Mouse (Mus musculus): ENCODE measurements around the gene Adamts8. TPM values are rescaled to one million over a fixed set of nuclear protein-coding genes. Genes with fewer than 3 reads are reported as not detected.
A peak's percentile ranks its signal among the peaks of the same experiment; 100 is the strongest.

Adamts8 gene
- total RNA-seq, 2 experiments from 2014 or later = 4.5 to 4.8 TPM

DNA sequence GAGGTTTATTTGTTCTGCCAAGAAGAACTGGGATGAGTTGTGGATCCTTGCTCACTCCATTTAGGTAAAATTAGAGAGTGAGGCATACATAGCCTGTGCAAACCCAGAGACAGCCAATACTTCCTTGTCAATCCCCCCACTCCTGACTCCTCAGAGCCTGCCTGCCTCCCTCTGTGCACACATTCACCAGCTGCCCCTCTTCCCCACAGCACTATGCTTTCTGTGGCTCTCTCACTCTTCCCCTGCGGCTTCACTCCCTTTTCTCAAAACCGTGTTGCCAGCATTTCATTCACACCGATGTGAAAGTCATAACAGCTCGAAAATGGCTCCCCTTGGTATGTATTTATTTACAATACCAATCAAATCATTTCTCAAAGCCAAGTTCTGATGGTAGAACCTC is 10.0 kb upstream of the Adamts8 start:
- intact Hi-C loops (cut with DNase I) = no loop called here

DNA sequence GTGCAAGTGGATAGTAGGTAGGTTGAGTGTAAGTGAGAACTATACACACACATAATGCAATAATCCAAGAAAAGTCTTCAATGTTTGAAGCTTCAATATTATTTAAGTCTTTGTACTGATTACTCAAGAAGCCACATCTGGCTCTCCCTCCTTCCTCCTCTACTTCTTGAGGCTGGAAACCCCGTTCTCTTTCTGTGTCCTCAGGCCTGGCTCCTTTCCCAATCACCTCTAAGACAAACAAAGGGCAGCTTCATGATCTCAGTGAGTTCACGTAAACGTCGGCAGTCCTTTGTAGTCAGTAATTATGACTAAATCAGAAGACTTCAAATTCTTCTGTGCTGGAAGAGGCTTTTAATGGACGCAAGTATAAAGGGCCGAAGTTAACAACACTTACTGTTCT is 7.5 kb upstream of the Adamts8 start:
- Histone ChIP-seq H3K27ac (no peak overlapping the region), H3K4me3 (no peak overlapping the region)
- intact Hi-C loops (cut with DNase I) = loop anchor here (5.0 kb wide), 2 partner anchors 373 to 388 kb away; no protein-coding TSS in a partner anchor
- TF ChIP-seq CTCF (IDR thresholded peaks at IDR 0.05) = no peak
- no peak for DNase-seq (ENCODE audit: extremely low spot score in 1 of 2, low spot score in 2 of 2)

More for the DNA sequence above, 10.0 kb upstream of the Adamts8 start:
- no peak for DNase-seq (ENCODE audit: extremely low spot score in 1 of 2, low spot score in 2 of 2)
- TF ChIP-seq CTCF (IDR thresholded peaks at IDR 0.05) = no peak
- Histone ChIP-seq H3K4me3 (no peak overlapping the region), H3K27ac (no peak overlapping the region)

DNA sequence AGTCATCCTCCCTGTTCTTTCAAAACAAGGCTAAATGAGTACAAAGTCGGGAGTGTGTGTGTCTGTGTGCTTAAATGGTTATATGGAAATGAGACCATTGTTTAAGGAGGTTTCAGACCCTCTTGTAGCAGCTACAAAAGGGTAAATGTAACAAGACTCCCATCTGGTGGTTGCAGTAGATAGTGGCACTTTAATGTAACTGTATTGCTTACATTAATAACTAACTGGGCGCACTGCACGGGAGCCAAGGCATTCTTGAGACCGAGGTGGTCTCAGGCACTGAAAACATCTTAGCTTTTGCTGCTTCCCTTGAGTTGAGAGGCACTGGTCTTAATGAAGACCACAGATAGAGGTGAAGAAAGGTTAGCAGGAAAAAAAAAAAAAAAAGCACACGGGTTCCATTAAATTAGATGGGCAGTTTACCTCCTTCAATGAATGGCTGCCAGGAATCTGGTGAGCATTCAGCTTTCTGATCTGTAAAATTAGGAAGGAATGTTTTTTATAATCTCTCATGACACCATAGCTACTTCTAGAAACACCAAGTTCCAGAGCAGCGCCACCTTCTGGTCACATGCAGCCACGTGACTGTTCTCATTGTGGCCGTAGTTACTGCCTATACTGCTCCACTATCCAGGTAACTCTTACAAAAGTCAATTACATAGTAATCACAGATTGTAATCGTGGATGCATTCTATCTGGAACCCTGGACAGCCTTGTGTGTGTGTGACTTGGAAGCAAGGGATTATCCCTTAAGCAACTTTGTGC is 5.5 kb upstream of the Adamts8 start:
- H3K27ac ChIP-seq = no peak overlapping the region
- peak; percentile 42 to 62 for DNase-seq (ENCODE audit: extremely low spot score in 1 of 2, low spot score in 2 of 2)
- TF ChIP-seq CTCF (IDR thresholded peaks at IDR 0.05) = peak; percentile 53
- H3K4me3 ChIP-seq = no peak overlapping the region
- intact Hi-C loops (cut with DNase I) = loop anchor here (1.0 to 5.0 kb wide), 3 partner anchors 375 to 457 kb away; no protein-coding TSS in a partner anchor

DNA sequence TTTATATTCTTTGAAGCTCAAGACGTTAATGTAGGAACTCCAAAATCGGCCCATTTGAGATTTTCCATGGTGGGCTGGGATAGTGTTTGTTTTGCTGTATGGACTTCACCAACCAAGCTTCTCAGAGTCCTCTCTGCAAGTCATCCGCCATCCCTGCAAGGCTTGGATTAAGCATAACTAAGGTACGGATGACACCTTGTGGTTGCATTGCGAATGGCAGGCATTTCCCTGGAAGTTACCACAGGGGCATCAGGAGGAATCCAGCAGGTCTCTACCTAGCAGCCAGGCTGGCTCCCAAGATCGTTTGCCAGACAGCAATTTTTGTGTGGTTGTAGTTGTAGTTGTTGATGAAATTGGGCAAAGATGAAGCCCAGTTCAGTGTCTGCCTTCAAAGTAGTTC is 2.0 kb upstream of the Adamts8 start:
- peak; percentile 90 for TF ChIP-seq CTCF (IDR thresholded peaks at IDR 0.05)
- intact Hi-C loops (cut with DNase I) = loop anchor here (1.0 to 2.0 kb wide), 3 partner anchors 142 to 492 kb away; no protein-coding TSS in a partner anchor
- DNase-seq (ENCODE audit: extremely low spot score in 1 of 2, low spot score in 2 of 2) = peak; percentile 84 to 96
- Histone ChIP-seq H3K4me3 (no peak overlapping the region), H3K27ac (no peak overlapping the region)

DNA sequence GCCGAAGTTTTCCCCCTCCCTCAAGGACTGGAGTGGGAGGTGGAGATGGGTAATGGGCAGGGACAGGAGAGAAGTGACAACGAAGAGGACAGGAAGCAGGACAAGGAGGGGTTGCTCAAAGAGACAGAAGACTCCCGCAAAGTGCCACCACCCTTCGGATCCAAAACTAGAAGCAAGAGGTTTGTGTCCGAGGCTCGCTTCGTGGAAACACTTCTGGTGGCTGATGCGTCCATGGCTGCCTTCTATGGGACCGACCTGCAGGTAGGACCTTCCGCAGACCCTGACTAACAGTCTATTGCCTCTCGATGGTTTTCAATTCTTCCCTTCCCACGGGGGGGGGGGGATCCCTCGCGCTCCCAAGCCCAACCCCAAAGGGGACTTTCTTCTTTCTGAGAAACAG is 979 bp downstream of the Adamts8 start:
- Histone ChIP-seq H3K4me3 (peak overlapping the region; percentile 73), H3K27ac (no peak overlapping the region)
- DNase-seq (ENCODE audit: extremely low spot score in 1 of 2, low spot score in 2 of 2) = no peak
- intact Hi-C loops (cut with DNase I) = loop anchor here (2.0 kb wide), 1 partner anchor 87 kb away; the partner anchor contains the start of gene Zbtb44
- no peak for TF ChIP-seq CTCF (IDR thresholded peaks at IDR 0.05)

DNA sequence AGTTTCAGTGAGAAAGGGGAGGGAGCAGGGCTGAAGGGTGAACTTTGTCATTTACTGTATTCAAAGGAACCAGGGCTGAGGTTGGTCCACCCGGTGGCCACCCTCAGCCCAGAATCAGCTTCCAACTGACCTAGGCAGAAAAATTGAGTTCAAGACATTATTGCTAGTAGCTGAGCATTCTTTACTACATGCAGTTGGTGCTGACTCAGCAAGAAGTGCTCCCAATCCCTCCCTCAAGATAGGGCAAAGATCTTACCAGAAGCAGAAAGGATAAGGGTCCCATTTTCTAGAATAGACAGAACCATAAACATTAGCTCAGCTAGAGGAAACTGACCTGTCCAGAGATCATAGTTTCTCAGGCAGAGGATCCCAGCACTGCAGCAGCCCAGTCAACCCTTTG is 1.9 kb downstream of the Adamts8 start:
- intact Hi-C loops (cut with DNase I) = no loop called here
- TF ChIP-seq CTCF (IDR thresholded peaks at IDR 0.05) = no peak
- no peak for DNase-seq (ENCODE audit: extremely low spot score in 1 of 2, low spot score in 2 of 2)
- Histone ChIP-seq H3K27ac (no peak overlapping the region), H3K4me3 (no peak overlapping the region)

DNA sequence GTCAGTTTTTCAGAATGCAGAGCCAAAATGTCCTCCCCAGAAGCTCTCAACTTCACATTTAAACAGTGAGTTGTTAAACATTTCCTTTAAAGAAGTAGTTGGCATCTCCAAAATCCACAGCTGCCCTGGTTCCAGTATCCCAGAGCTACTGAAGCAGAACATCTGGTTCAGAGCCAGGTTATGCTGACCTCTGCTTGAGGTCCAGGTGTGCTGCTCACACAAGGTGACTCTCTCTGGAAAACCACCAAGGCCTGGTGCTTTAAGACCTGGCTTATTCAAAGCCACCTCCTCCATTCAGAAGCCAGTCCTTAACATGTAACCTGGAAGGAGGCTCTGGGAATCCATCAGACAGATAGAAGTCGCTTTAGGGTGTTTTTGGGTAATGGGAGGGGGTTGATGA is 2.9 kb downstream of the Adamts8 start:
- Histone ChIP-seq H3K4me3 (no peak overlapping the region), H3K27ac (no peak overlapping the region)
- TF ChIP-seq CTCF (IDR thresholded peaks at IDR 0.05) = no peak
- intact Hi-C loops (cut with DNase I) = no loop called here
- DNase-seq (ENCODE audit: extremely low spot score in 1 of 2, low spot score in 2 of 2) = no peak

DNA sequence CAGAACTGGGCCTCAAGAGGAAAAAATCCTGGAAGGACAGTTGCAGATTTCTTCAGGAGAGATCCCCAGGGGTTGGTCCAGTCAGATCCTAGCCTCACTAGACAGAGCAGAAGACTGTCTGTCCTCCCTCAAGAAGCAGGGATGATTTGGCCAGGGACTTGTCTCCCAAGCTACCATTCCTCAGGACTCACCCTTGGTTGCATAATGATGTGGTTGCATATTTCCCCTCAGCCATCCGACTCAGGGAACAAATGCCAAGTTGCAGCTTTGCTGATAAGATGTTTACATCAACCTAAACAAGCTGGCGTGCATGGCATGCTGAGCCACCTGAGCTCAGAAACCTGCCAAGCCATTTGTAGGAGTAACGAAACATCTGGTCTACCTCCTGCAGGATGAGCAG is 7.1 kb downstream of the Adamts8 start:
- Histone ChIP-seq H3K4me3 (no peak overlapping the region), H3K27ac (no peak overlapping the region)
- intact Hi-C loops (cut with DNase I) = no loop called here
- DNase-seq (ENCODE audit: extremely low spot score in 1 of 2, low spot score in 2 of 2) = no peak
- TF ChIP-seq CTCF (IDR thresholded peaks at IDR 0.05) = no peak

DNA sequence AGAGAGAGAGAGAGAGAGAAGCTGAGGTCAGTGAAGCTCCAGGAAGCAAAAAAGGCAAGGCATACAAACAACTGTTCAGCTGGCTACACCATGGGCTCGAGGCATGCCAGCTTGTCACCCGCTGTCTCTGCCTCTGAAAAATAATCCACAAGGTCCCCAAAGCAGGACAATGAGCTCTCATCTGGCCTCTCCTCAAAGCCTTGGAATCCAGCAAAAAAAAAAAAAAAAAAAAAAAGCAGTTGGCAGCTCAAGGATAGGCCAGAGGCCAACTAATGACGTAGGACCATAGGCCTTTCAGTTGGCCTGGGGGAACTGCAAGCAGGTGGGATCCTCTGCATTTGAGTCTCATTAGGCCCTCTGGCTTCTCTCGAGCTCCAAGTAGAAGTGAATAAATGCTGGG is 7.6 kb downstream of the Adamts8 start:
- TF ChIP-seq CTCF (IDR thresholded peaks at IDR 0.05) = no peak
- Histone ChIP-seq H3K27ac (no peak overlapping the region), H3K4me3 (no peak overlapping the region)
- no peak for DNase-seq (ENCODE audit: extremely low spot score in 1 of 2, low spot score in 2 of 2)
- intact Hi-C loops (cut with DNase I) = no loop called here

DNA sequence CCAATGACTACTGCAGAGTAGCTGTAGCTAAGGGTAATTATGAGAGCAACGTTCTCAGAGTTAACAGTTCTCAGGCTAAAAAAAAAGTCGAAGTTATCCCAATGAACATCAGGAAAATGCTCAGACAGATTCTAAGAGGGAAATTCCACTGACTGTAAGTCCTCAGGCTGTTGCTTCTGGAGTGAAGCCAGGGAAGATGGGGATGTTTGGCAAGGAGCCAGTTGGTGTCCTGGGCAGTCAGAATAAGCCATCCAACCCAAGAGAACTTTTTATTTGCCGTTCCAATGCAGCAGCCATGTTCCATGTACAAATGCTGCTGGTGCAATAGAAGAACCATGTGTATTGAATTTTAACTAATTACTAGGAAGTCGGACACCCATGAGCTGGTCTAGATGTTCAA is 8.2 kb downstream of the Adamts8 start:
- no peak overlapping the region for H3K27ac ChIP-seq
- intact Hi-C loops (cut with DNase I) = no loop called here
- no peak for TF ChIP-seq CTCF (IDR thresholded peaks at IDR 0.05)
- DNase-seq (ENCODE audit: extremely low spot score in 1 of 2, low spot score in 2 of 2) = no peak
- no peak overlapping the region for H3K4me3 ChIP-seq

DNA sequence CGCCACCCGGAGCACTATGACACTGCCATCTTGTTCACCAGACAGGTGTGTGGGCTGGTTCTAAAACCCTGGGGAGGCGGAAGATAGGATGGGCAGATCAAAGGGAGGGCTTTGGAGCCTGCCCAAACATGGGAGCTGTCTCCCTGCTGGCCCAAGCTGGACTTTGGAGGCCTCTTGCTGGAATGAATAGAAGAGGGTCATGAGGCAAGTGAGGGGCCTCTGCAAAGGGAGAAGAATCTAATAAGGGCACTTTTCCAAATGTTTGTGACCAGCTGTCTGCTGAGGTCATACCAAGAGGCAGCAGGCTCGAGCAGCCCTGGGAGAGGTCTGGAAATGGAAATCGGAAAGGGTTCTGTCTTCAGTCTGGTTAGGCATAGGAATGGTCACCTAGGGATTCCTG is 9.1 kb downstream of the Adamts8 start:
- Histone ChIP-seq H3K4me3 (no peak overlapping the region), H3K27ac (no peak overlapping the region)
- intact Hi-C loops (cut with DNase I) = no loop called here
- TF ChIP-seq CTCF (IDR thresholded peaks at IDR 0.05) = no peak
- no peak for DNase-seq (ENCODE audit: extremely low spot score in 1 of 2, low spot score in 2 of 2)

DNA sequence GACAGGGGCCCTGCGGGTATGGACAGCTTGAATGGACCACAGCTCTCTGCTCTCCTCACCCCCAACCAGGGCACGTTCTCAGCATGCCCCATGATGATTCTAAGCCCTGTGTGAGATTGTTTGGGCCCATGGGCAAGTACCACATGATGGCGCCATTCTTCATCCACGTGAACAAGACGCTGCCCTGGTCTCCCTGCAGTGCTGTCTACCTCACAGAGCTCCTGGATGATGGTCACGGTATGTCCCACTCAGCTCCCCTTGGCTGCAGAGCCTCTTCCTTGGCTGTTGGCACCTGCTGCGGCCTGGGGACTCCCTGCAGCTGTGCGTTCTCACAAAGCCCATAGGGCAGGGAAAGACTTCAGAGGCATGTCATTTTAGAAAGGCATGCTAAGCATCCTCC is 10.9 kb downstream of the Adamts8 start:
- Histone ChIP-seq H3K27ac (no peak overlapping the region), H3K4me3 (no peak overlapping the region)
- no peak for DNase-seq (ENCODE audit: extremely low spot score in 1 of 2, low spot score in 2 of 2)
- intact Hi-C loops (cut with DNase I) = no loop called here
- TF ChIP-seq CTCF (IDR thresholded peaks at IDR 0.05) = peak; percentile 30

DNA sequence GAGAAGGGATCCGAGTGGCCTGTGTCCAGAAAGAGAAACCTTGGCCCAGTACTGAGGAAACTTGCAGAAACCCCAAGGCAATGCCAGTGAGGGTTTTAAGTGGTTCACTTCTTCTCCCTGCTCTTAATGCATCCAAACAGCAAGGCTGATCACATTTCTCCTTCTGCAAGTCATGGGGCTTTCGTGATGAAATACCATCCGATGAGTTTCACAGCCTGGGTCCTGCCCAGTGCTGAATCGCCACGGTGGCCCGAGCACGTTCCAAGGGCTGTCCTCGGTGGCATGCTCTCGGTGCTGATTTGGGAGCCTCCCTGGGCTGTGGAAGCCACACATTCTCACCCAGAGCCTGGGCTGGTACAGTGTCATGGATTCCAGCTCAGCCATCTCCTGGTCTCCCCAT is 12.9 kb downstream of the Adamts8 start:
- Histone ChIP-seq H3K4me3 (no peak overlapping the region), H3K27ac (no peak overlapping the region)
- intact Hi-C loops (cut with DNase I) = no loop called here
- no peak for TF ChIP-seq CTCF (IDR thresholded peaks at IDR 0.05)
- DNase-seq (ENCODE audit: extremely low spot score in 1 of 2, low spot score in 2 of 2) = no peak

Measured in left cerebral cortex, adult 2 months (tissue).